Mouse (Mus musculus): ENCODE data around the gene Aak1. TPM values are rescaled to one million over a fixed set of nuclear protein-coding genes. Genes with fewer than 3 reads are reported as not detected.

The Aak1 gene
- polyA plus RNA-seq, 1 experiment from 2014 or later, result 33.5 TPM

DNA sequence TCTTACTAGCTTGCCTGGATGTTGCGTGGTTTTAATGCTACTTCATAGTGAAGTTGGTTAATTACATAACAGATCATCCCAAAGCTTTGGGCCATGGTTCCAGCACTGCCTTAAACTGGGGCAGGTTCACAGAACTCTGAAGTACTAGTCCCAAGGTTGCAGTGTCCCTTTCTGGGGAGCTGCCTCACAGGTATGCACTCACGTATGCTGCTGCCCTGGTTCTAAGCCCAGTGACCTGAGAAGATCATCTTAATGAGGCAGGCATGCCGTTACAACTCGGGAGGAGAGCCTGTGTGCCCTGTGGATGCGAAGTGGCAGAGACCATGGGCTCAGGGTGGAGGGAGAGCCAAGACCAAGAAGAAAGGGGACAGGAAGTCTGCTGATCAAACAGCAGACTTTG, 29.4 kb upstream of the Aak1 start:
- no peak for ATAC-seq (ENCODE audit: insufficient number of reproducible peaks, low FRiP score)
- peaks cover 34% of the 10 kb centered on the region for H3K4me1 ChIP-seq (replicated peaks)
- H3K36me3 ChIP-seq, result no peaks in the 10 kb centered on the region
- H3K27ac ChIP-seq (ENCODE audit: poor library complexity, severe bottlenecking), result no peak overlapping the region
- 77% methylated on average over 5 of the region's 5 CpGs for WGBS
- no peak overlapping the region for H3K4me2 ChIP-seq
- no peaks in the 10 kb centered on the region; the same call in 1 of the 2 replicates for H3K27me3 ChIP-seq (replicated peaks)
- H3K9me3 ChIP-seq (replicated peaks), result no peaks in the 10 kb centered on the region
- no peak overlapping the region for H3K4me3 ChIP-seq
- H3K9ac ChIP-seq, result no peak overlapping the region

DNA sequence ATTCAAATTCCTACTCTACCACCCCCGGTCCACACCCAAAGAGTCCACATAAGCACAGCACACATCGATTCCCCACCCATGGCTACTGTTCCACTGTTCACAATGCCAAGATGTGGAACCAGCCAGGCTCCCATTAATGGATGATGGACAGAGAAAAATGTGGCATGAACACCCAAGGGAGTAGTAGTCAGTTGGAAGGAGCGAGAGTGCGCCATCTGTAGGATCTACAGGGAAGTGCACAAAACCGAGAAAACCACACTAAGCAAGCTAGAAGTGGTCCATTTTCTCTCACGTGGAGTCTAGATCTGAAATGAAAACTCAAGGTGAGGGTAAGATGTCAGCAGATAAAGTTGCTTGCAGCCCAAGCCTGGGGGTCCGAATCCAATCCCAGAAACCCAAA, 28.6 kb upstream of the Aak1 start:
- ATAC-seq (ENCODE audit: insufficient number of reproducible peaks, low FRiP score), result no peak
- no peaks in the 10 kb centered on the region for H3K9me3 ChIP-seq (replicated peaks)
- H3K4me3 ChIP-seq, result no peak overlapping the region
- no peak overlapping the region for H3K9ac ChIP-seq
- no peaks in the 10 kb centered on the region for H3K36me3 ChIP-seq
- no peak overlapping the region for H3K27ac ChIP-seq (ENCODE audit: poor library complexity, severe bottlenecking)
- no peak overlapping the region for H3K4me2 ChIP-seq
- 60% methylated on average over 7 of the region's 7 CpGs for WGBS
- peaks cover 30% of the 10 kb centered on the region for H3K4me1 ChIP-seq (replicated peaks)
- H3K27me3 ChIP-seq (replicated peaks), result no peaks in the 10 kb centered on the region; the same call in 1 of the 2 replicates

DNA sequence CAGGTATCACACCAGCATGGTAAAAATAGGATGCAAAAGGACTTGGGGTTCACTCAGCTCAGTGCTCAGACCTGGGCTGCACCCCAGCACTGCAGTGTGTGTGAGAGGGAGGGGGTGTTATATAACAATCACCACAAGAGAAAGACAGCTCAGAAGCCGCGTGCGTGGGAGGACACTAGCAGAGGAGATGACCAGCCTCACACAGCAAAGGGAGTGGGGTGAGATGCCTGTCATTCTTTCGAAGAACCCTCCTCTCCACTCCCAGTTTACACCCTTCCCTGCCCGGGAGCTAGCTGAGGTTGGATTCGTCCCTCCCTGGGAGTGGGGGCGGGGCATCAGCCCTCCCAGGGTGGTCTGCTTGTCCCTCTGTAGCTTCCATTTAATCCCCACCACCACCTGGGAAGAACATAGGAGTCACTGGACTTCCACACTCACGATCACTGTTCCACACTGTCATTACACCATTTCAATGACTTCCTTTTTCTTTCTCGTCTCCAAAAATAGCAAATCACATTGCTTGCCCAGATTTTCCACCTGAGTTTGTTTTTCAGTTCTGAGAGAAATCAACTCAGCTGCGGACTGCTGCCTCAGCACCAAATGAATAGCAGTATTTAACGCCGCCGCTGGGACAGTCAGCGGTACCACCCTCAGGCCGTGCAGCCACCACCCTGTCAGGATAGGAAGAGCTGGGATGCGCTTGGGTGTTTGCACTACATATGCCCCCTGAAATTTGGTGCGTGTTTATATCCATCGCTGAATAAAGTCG, 26.8 kb upstream of the Aak1 start:
- H3K9me3 ChIP-seq (replicated peaks), result no peaks in the 10 kb centered on the region
- H3K27ac ChIP-seq (ENCODE audit: poor library complexity, severe bottlenecking), result no peak overlapping the region
- 0 out of 2 replicates have a peak, but pooled peaks have one; percentile 30 for ATAC-seq (ENCODE audit: insufficient number of reproducible peaks, low FRiP score)
- WGBS, result 5% methylated on average over 19 of the region's 19 CpGs
- peak overlapping the region; percentile 49 for H3K9ac ChIP-seq
- peaks cover 19% of the 10 kb centered on the region for H3K4me1 ChIP-seq (replicated peaks)
- H3K4me2 ChIP-seq, result peak overlapping the region; percentile 72
- no peaks in the 10 kb centered on the region; the same call in 1 of the 2 replicates for H3K27me3 ChIP-seq (replicated peaks)
- no peaks in the 10 kb centered on the region for H3K36me3 ChIP-seq
- H3K4me3 ChIP-seq, result peak overlapping the region; percentile 42

DNA sequence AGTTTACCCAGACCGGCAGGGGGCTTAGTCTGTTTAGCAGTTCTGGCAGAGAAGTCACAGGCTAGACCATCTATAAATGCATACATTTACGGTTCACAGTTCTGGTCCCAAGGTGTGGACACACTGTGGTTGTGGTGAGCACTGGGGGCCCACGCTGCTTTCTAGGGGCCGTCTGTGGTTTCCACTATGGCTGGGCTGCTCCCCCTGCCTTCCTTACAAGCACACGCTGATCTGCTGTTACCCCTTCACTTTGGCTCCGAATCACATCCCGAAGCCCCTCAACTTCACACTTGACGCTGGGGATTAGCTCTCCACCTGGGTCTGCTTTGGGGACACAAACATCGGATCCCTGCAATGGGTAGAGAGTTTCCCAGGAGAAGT, 26.3 kb upstream of the Aak1 start:
- H3K4me2 ChIP-seq, result peak overlapping the region; percentile 72
- H3K9ac ChIP-seq, result no peak overlapping the region
- no peak overlapping the region for H3K27ac ChIP-seq (ENCODE audit: poor library complexity, severe bottlenecking)
- H3K36me3 ChIP-seq, result no peaks in the 10 kb centered on the region
- H3K4me1 ChIP-seq (replicated peaks), result peaks cover 19% of the 10 kb centered on the region
- 25% methylated on average over 9 of the region's 9 CpGs for WGBS
- no peaks in the 10 kb centered on the region for H3K9me3 ChIP-seq (replicated peaks)
- no peaks in the 10 kb centered on the region; the same call in 1 of the 2 replicates for H3K27me3 ChIP-seq (replicated peaks)
- peak overlapping the region; percentile 42 for H3K4me3 ChIP-seq
- no peak; the same call in 1 of the 2 replicates for ATAC-seq (ENCODE audit: insufficient number of reproducible peaks, low FRiP score)

DNA sequence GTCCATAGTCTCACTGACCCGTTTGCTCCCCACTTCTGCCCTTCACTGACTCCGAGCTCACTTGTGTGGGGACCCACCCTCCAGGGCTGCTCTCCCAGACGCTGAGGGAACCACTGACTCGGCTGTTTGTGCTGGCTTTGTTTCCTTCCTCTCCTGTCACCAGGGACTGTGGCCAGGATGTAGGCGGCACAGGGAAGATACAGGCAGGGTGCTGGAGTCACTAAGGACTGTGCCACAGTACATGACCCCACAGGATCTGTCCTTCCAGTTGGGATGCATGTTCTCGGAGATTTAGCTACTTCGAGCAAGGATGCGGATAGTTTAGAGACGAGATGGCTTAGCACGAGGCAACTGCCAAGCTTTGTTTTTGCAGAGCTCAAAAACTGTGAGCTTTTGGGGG, 25.5 kb upstream of the Aak1 start:
- no peak overlapping the region for H3K4me3 ChIP-seq
- no peaks in the 10 kb centered on the region for H3K9me3 ChIP-seq (replicated peaks)
- no peak overlapping the region for H3K4me2 ChIP-seq
- ATAC-seq (ENCODE audit: insufficient number of reproducible peaks, low FRiP score), result no peak
- H3K27me3 ChIP-seq (replicated peaks), result no peaks in the 10 kb centered on the region; the same call in 1 of the 2 replicates
- H3K4me1 ChIP-seq (replicated peaks), result peaks cover 19% of the 10 kb centered on the region
- H3K9ac ChIP-seq, result no peak overlapping the region
- 36% methylated on average over 10 of the region's 10 CpGs for WGBS
- H3K36me3 ChIP-seq, result no peaks in the 10 kb centered on the region
- no peak overlapping the region for H3K27ac ChIP-seq (ENCODE audit: poor library complexity, severe bottlenecking)

DNA sequence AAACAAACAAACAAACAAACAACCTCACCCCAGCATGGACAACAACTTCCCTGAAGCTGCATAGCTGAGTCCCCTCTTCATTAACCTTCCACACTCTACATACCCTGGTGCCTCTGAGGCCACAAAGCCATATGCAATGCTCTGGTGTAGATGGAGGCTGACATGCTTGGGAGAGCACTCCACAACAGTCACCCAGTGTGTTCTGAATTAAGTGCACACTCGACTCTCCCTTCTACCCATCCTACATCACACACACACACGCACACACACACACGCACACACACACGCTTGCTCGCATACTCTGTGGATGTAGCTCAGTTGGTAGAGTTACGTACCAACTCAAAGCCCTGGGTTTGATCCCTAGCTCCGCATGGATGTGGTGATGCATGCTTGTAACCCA, 24.9 kb upstream of the Aak1 start:
- no peak overlapping the region for H3K9ac ChIP-seq
- H3K27me3 ChIP-seq (replicated peaks), result no peaks in the 10 kb centered on the region; the same call in 1 of the 2 replicates
- no peak overlapping the region for H3K27ac ChIP-seq (ENCODE audit: poor library complexity, severe bottlenecking)
- ATAC-seq (ENCODE audit: insufficient number of reproducible peaks, low FRiP score), result no peak
- H3K4me1 ChIP-seq (replicated peaks), result peaks cover 19% of the 10 kb centered on the region
- H3K4me3 ChIP-seq, result no peak overlapping the region
- H3K36me3 ChIP-seq, result no peaks in the 10 kb centered on the region
- 86% methylated on average over 7 of the region's 7 CpGs for WGBS
- H3K9me3 ChIP-seq (replicated peaks), result no peaks in the 10 kb centered on the region
- H3K4me2 ChIP-seq, result no peak overlapping the region

DNA sequence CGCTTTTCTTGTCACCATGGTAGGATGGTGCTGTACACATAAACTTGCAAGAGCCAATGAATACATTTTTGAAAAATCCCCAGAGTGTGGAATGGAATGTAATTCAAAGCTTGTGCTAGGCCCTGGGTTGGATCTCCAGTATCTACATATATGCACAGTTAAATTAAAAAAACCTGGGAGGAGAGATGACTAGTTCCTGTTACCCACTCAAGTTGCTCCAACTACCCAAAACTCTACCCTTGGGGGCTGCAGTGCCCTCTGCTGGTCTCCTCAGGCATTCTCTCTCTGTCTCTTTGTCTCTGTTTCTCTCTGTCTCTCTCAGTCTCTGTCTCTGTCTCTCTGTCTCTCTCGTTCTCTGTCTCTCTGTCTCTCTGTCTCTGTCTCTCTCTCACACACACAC, 21.9 kb upstream of the Aak1 start:
- Histone ChIP-seq H3K4me3 (no peak overlapping the region), H3K4me2 (no peak overlapping the region), H3K27me3 (replicated peaks) (no peaks in the 10 kb centered on the region; the same call in 1 of the 2 replicates), H3K27ac (ENCODE audit: poor library complexity, severe bottlenecking) (no peak overlapping the region), H3K9me3 (replicated peaks) (no peaks in the 10 kb centered on the region), H3K4me1 (replicated peaks) (peaks cover 18% of the 10 kb centered on the region), H3K36me3 (no peaks in the 10 kb centered on the region), H3K9ac (no peak overlapping the region)
- 84% methylated on average over 2 of the region's 2 CpGs for WGBS
- ATAC-seq (ENCODE audit: insufficient number of reproducible peaks, low FRiP score), result no peak

DNA sequence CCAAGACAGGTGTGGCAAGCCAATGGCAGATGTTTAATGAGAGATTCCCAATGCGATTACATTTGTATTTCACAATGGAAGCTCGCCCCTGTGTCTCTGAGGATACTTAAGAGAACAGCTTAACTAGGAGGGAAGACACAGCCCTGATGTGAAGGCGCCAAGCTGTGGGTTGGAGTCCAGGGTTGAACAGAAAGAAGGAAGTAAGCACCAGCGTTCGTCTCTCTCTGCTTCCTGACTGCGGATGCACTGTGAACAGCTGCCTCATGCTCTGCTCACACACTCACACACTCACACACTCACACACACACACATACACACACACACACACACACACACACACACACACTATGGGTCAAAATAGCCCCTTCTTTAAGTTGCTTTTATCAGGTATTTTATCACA, 19.5 kb upstream of the Aak1 start:
- H3K4me3 ChIP-seq, result no peak overlapping the region
- no peaks in the 10 kb centered on the region for H3K9me3 ChIP-seq (replicated peaks)
- H3K27me3 ChIP-seq (replicated peaks), result no peaks in the 10 kb centered on the region
- H3K27ac ChIP-seq (ENCODE audit: poor library complexity, severe bottlenecking), result no peak overlapping the region
- H3K4me2 ChIP-seq, result no peak overlapping the region
- H3K9ac ChIP-seq, result no peak overlapping the region
- no peaks in the 10 kb centered on the region for H3K36me3 ChIP-seq
- WGBS, result 80% methylated on average over 6 of the region's 6 CpGs
- ATAC-seq (ENCODE audit: insufficient number of reproducible peaks, low FRiP score), result no peak
- H3K4me1 ChIP-seq (replicated peaks), result peaks cover 16% of the 10 kb centered on the region

DNA sequence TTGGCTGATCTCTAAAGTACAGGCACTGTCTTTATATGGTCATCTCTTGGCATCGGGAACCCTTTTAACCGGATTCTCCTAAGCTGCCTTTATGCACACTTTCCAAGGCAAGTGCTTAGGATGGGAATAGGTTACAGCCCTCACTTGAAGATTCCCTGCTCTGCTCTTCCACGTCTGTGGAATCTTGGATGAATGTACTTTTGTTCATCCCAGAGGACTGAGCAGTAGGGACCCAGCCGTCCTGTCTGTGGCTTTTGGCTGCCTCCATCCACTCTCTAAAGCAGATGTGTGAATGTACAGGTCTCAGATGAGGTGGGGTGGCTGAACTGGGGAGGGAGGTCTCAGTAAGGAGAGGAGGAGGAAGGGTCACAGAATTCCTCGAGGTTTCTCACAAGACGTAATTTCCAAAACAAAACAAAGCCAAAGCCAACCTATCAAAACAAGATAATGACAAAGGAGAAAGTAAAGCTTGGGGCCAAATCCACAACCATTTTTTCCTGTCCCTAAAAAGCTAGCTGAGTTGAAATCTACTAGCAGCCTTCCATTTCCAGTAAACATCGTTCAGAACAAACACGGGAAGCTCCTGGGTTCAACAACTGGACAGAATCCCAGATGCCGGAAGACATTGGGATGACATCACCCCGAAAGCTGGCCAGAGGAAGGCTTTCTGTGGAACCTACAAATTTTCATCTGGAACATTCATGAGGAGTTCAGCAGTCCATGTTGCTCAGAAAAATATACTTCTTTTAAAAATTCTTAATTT, 18.4 kb upstream of the Aak1 start:
- peaks cover 16% of the 10 kb centered on the region for H3K4me1 ChIP-seq (replicated peaks)
- peak; percentile 72 for ATAC-seq (ENCODE audit: insufficient number of reproducible peaks, low FRiP score)
- no peaks in the 10 kb centered on the region for H3K27me3 ChIP-seq (replicated peaks)
- 52% methylated on average over 10 of the region's 10 CpGs for WGBS
- no peak overlapping the region for H3K4me3 ChIP-seq
- H3K27ac ChIP-seq (ENCODE audit: poor library complexity, severe bottlenecking), result peak overlapping the region; percentile 73
- H3K9me3 ChIP-seq (replicated peaks), result no peaks in the 10 kb centered on the region
- no peak overlapping the region for H3K4me2 ChIP-seq
- no peak overlapping the region for H3K9ac ChIP-seq
- H3K36me3 ChIP-seq, result no peaks in the 10 kb centered on the region

DNA sequence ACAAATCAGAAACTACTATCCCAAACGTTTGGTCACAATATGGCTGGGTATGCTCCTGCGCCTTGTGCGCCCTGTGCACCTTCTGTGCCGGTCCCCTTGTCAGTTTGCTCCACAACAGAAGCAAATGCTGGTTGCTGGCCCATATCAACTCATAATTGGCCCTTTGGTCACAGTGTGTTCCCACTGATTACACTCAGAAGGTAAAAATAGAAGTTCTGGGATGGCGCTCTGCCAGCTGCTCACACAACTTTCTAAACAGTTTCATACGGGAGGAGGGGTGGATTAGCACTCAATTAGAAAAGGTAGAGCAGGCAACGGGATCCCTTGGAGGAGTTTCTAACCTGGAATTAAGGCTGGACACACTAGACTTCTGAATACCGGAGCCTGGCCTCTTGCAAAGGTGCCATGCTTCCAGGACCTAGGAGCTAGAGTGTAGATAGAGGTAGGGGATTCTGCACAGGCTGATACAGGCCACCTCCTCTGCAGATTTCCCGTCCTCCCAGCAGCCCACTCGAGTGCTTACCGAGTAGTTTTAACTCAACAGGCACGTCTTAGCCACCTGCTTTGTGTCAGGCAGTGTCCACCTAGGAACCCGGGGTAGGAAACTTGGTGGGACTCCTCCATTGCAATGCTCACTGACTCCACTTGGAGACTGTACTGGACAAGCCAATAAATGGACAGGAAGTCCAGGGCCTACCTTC, 16.4 kb upstream of the Aak1 start:
- no peaks in the 10 kb centered on the region for H3K9me3 ChIP-seq (replicated peaks)
- no peaks in the 10 kb centered on the region for H3K27me3 ChIP-seq (replicated peaks)
- H3K4me2 ChIP-seq, result peak overlapping the region; percentile 22
- H3K36me3 ChIP-seq, result no peaks in the 10 kb centered on the region
- H3K9ac ChIP-seq, result no peak overlapping the region
- peaks cover 16% of the 10 kb centered on the region for H3K4me1 ChIP-seq (replicated peaks)
- 35% methylated on average over 13 of the region's 13 CpGs for WGBS
- peak overlapping the region; percentile 81 for H3K27ac ChIP-seq (ENCODE audit: poor library complexity, severe bottlenecking)
- 0 out of 2 replicates have a peak, but pooled peaks have one; percentile 23 for ATAC-seq (ENCODE audit: insufficient number of reproducible peaks, low FRiP score)
- H3K4me3 ChIP-seq, result no peak overlapping the region

DNA sequence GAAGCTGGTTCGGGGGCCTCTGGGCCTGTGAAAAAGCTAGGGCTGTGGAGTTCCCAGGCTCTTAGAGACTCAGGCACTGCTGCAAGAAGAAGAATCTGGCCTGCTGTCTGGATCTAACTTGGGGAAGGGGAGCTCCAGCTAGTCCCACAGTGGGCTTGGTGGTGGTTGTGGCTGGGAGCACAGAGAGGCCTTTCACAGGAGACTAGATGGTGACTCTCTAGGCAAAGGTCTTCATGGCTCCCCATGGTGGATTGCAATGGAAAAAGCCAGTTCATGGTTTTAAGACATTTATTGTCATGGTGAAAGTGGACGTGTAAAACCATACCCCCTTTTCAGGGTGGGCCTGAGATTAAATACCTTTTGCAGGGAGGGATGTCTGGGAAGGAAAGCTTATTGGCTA, 10.2 kb upstream of the Aak1 start:
- H3K27me3 ChIP-seq (replicated peaks), result no peaks in the 10 kb centered on the region
- H3K4me2 ChIP-seq, result no peak overlapping the region
- H3K36me3 ChIP-seq, result no peaks in the 10 kb centered on the region
- H3K9me3 ChIP-seq (replicated peaks), result no peaks in the 10 kb centered on the region
- WGBS, result 76% methylated on average over 2 of the region's 2 CpGs
- no peak overlapping the region; the same call in 1 of the 2 replicates for H3K9ac ChIP-seq
- no peak overlapping the region for H3K27ac ChIP-seq (ENCODE audit: poor library complexity, severe bottlenecking)
- no peak overlapping the region for H3K4me3 ChIP-seq
- no peaks in the 10 kb centered on the region; the same call in 1 of the 2 replicates for H3K4me1 ChIP-seq (replicated peaks)
- no peak for ATAC-seq (ENCODE audit: insufficient number of reproducible peaks, low FRiP score)

Measured in heart, embryonic 12.5 days (tissue).